Mouse (Mus musculus) lung, postnatal 0 days (tissue): ENCODE data around the gene Efna5. TPM values are rescaled to one million over a fixed set of nuclear protein-coding genes. Genes with fewer than 3 reads are reported as not detected.

ENCODE experiments used
- ATAC-seq: fragments of 200-750 bp; cut with Nextera tagmentation; 2 replicates; pipeline ENCODE4 v1.8.0; 2017; ENCODE audit warnings: moderate library complexity
- DNase-seq: peaks from one replicate; pipeline ENCODE4 v3.0.0-alpha.2; 2016; ENCODE audit warnings: low spot score
- H3K27ac ChIP-seq: fragments of 300-500 bp; sonication (generic); 2 replicates; pipeline ENCODE4 v1.5.1; 2014; ENCODE audit warnings: antibody characterized with exemption, mild to moderate bottlenecking, low read length, mixed read lengths
- H3K27me3 ChIP-seq: fragments of 300-500 bp; sonication (generic); replicated peaks from 2 replicates; pipeline ENCODE4 v1.6.1; 2014; ENCODE audit warnings: low read length, mixed read lengths; ENCODE audit not compliant: insufficient read depth
- H3K36me3 ChIP-seq: fragments of 300-500 bp; sonication (generic); 2 replicates; pipeline ENCODE4 v1.6.1; 2014; ENCODE audit warnings: low read length, mixed read lengths; ENCODE audit not compliant: insufficient read depth
- H3K4me1 ChIP-seq: fragments of 300-500 bp; sonication (generic); 2 replicates; pipeline ENCODE4 v1.6.1; 2014; ENCODE audit warnings: antibody characterized with exemption, low read depth, low read length, mixed read lengths; ENCODE audit not compliant: insufficient read depth
- H3K4me2 ChIP-seq: fragments of 300-500 bp; sonication (generic); replicated peaks from 2 replicates; pipeline ENCODE4 v1.6.1; 2014; ENCODE audit warnings: low read depth, mild to moderate bottlenecking, low read length, moderate library complexity, mixed read lengths
- H3K4me3 ChIP-seq: fragments of 300-500 bp; sonication (generic); 2 replicates; pipeline ENCODE4 v1.5.1; 2014; ENCODE audit warnings: low read depth, low read length
- H3K9ac ChIP-seq: fragments of 300-500 bp; sonication (generic); replicated peaks from 2 replicates; pipeline ENCODE4 v1.6.1; 2014; ENCODE audit warnings: low read depth, mild to moderate bottlenecking
- H3K9me3 ChIP-seq: fragments of 300-500 bp; sonication (generic); 2 replicates; pipeline ENCODE4 v1.6.1; 2016; ENCODE audit warnings: low read length, mixed read lengths
- CTCF ChIP-seq: IDR thresholded peaks from 2 replicates; pipeline ENCODE4 v1.5.1; 2016; ENCODE audit warnings: antibody characterized with exemption, mild to moderate bottlenecking
- EP300 ChIP-seq: IDR thresholded peaks from 2 replicates; pipeline ENCODE4 v1.6.1; 2016; ENCODE audit warnings: antibody characterized with exemption, mild to moderate bottlenecking, control low read depth
- WGBS: fragments of 180-500 bp; shearing (Covaris S2); extraction: QIAGEN DNeasy Blood & Tissue Kit; methylation state at CpG from one replicate; pipeline ENCODE4 v1.1.7; 2014; 5-methylcytosine and 5-hydroxymethylcytosine counted together
- polyA plus RNA-seq: library from polyadenylated mRNA; unstranded; fragments of >200 nt; fragmentation: Nextera tagmentation; extraction: Ambion mirVana; gene quantifications from 2 replicates; pipeline ENCODE4 v1.2.1, GENCODE M21; 2015

Gene Efna5
- polyA plus RNA-seq, 1 experiment from 2014 or later: 6.7 TPM

DNA sequence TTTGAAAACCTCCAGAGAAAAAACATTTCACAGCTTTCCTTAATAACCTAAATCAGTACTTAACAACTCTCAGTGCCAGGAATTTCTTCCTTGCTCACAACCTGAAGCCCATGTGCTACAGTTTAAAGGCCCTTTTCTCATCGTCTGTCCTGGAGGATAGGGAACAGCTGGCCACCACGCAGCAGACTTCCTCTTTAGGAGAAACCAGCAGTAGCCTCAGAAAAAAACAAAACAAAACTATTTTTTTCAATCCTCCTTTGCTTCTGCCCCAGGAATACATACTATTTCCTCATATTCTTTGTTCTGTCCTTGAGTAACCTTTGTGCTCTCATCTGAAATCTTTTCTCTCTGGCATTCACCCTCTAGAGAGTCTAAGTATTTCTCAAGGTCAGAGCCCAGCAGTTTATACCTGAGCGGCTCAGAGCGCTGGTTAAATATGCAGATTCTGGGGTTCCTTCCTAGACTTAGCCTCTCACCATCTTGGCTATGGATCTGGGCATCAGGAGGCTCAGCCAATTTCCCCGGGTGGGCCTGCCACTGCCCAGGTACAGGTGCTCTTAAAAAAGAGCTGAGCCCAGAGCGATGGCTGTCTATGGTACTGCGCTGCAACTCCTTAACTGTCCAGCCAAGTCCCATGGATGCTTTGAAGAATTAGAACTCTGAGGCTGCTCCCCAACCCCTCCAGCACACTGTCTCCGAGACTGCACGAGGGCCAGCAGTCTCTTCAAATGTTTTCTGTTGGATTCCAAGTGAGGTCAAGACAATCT lies 306.4 kb downstream of the Efna5 start:
- WGBS: 74% methylated on average over 9 of the region's 9 CpGs
- H3K27me3 ChIP-seq: no peaks in the 10 kb centered on the region

DNA sequence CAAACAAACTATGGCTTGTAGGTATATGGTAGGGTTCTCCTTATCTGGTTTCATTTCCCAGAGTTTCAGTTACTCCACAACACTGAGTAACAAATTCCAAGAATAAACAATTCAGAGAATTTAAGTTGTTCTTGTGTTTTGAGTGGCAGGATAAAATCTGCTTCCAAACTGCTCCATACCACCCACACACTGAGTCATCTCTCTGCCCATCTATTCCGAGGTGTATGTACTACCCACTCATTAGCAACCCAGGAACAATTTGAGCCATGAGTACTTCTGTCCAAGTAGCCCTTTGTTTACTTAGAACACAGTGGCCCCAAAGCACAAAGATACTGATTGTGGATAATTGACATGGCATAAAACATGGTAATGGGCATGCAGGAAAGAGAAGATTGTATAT lies 311.0 kb downstream of the Efna5 start:
- Histone ChIP-seq H3K36me3 (no peaks in the 10 kb centered on the region), H3K4me3 (no peak overlapping the region), H3K9me3 (no peaks in the 10 kb centered on the region), H3K4me2 (no peak overlapping the region), H3K27ac (no peak overlapping the region), H3K9ac (no peak overlapping the region), H3K4me1 (no peaks in the 10 kb centered on the region), H3K27me3 (no peaks in the 10 kb centered on the region)
- no peak for DNase-seq
- no peak for ATAC-seq
- TF ChIP-seq CTCF (no peak), EP300 (no peak)
- 43% methylated on average over 1 of the region's 1 CpGs for WGBS

More for the DNA sequence above, 306.4 kb downstream of the Efna5 start:
- H3K27ac ChIP-seq: no peak overlapping the region
- no peaks in the 10 kb centered on the region for H3K4me1 ChIP-seq
- no peaks in the 10 kb centered on the region for H3K9me3 ChIP-seq
- H3K9ac ChIP-seq: no peak overlapping the region
- no peak for DNase-seq
- H3K4me2 ChIP-seq: no peak overlapping the region
- no peak for ATAC-seq
- no peak overlapping the region for H3K4me3 ChIP-seq
- TF ChIP-seq EP300 (no peak), CTCF (no peak)
- no peaks in the 10 kb centered on the region for H3K36me3 ChIP-seq

- no peak overlapping the region for H3K27ac ChIP-seq
- WGBS: 78% methylated on average over 4 of the region's 4 CpGs
- ATAC-seq (no peak), DNase-seq (no peak)
- no peak overlapping the region for H3K4me3 ChIP-seq
- H3K9me3 ChIP-seq: no peaks in the 10 kb centered on the region
- H3K27me3 ChIP-seq: no peaks in the 10 kb centered on the region
- no peaks in the 10 kb centered on the region for H3K4me1 ChIP-seq
- H3K9ac ChIP-seq: no peak overlapping the region
- TF ChIP-seq EP300 (no peak), CTCF (no peak)
- no peak overlapping the region for H3K4me2 ChIP-seq
- H3K36me3 ChIP-seq: no peaks in the 10 kb centered on the region
Observed at GRCm38 (mm10) chr17:62568019-62568418, 313.1 kb downstream of the Efna5 start.

DNA sequence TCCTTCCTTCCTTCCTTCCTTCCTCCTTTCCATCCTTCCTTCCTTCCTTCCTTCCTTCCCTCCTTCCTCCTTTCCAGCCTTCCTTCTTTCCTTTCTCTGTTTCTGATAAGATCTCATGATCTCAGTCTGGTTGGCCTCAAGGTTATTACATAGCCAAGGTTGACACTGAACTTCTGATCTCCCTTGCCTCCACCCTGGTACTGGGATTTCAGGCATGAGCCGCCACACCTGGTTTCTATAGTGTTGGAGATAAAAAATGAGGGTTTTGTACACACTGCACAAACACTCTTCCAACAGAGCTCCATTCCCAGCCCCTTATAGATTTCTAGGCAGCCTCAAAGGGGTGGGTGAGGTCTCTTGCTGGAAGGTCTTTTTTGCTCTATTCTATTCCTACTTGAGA lies 315.5 kb downstream of the Efna5 start:
- no peaks in the 10 kb centered on the region for H3K4me1 ChIP-seq
- 52% methylated on average over 1 of the region's 1 CpGs for WGBS
- no peak for ATAC-seq

DNA sequence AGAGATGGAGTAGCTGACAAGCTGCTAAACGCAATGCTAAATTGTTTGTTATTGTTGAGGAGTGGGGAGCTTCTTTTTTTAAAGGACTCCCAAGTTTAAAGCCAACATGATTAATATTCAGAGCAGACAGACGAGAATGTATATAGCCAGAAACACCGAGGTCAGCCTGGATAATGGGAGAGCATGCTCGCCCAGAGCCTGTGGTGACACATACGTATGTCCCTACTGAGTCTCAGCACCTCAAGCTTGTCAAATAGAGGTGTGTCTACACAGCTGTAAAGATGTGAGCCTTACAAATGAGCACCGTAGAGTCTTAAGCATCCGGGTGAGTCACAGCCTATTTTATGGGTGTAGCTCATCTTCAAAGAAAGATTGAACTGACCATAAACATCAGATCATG lies 318.7 kb downstream of the Efna5 start:
- ATAC-seq (no peak; the same call in 1 of the 2 replicates), DNase-seq (no peak)
- 40% methylated on average over 7 of the region's 7 CpGs for WGBS

More for the DNA sequence above, 315.5 kb downstream of the Efna5 start:
- no peaks in the 10 kb centered on the region for H3K9me3 ChIP-seq
- H3K27me3 ChIP-seq: no peaks in the 10 kb centered on the region
- no peak overlapping the region for H3K4me3 ChIP-seq
- H3K4me2 ChIP-seq: no peak overlapping the region
- no peaks in the 10 kb centered on the region for H3K36me3 ChIP-seq
- no peak for DNase-seq
- TF ChIP-seq CTCF: no peak
- TF ChIP-seq EP300: no peak
- H3K9ac ChIP-seq: no peak overlapping the region
- H3K27ac ChIP-seq: no peak overlapping the region

GRCm38 (mm10) chr17:62557215-62557614 lies 323.9 kb downstream of the Efna5 start:
- ATAC-seq: no peak
- WGBS: 55% methylated on average over 6 of the region's 6 CpGs
- H3K27me3 ChIP-seq: no peaks in the 10 kb centered on the region
- peak; percentile 16 for DNase-seq
- TF ChIP-seq EP300: no peak
- TF ChIP-seq CTCF: no peak
- H3K9me3 ChIP-seq: no peaks in the 10 kb centered on the region
- H3K9ac ChIP-seq: no peak overlapping the region
- no peak overlapping the region for H3K4me3 ChIP-seq
- H3K36me3 ChIP-seq: no peaks in the 10 kb centered on the region
- no peak overlapping the region for H3K4me2 ChIP-seq
- H3K4me1 ChIP-seq: no peaks in the 10 kb centered on the region
- no peak overlapping the region for H3K27ac ChIP-seq

More for the DNA sequence above, 318.7 kb downstream of the Efna5 start:
- Histone ChIP-seq H3K27ac (no peak overlapping the region), H3K4me3 (no peak overlapping the region), H3K4me1 (no peaks in the 10 kb centered on the region), H3K4me2 (no peak overlapping the region), H3K9me3 (no peaks in the 10 kb centered on the region), H3K27me3 (no peaks in the 10 kb centered on the region), H3K9ac (no peak overlapping the region), H3K36me3 (no peaks in the 10 kb centered on the region)
- TF ChIP-seq EP300 (no peak), CTCF (no peak)
